Mouse (Mus musculus) midbrain, embryonic 10.5 days (tissue): Measurements from ENCODE around the gene Il6st. TPM values are rescaled to one million over a fixed set of nuclear protein-coding genes. Genes with fewer than 3 reads are reported as not detected.

Experiments used
- DNase-seq: peaks from one replicate; pipeline ENCODE4 v3.0.0-alpha.2; 2017; ENCODE audit warnings: low spot score
- H3K27ac ChIP-seq: fragments of 300-500 bp; sonication (generic); replicated peaks from 2 replicates; pipeline ENCODE4 v1.5.1; 2016; ENCODE audit warnings: mild to moderate bottlenecking
- H3K27me3 ChIP-seq: fragments of 300-500 bp; sonication (generic); 2 replicates; pipeline ENCODE4 v1.6.1; 2016; ENCODE audit warnings: low read depth, mild to moderate bottlenecking; ENCODE audit not compliant: poor library complexity, severe bottlenecking
- H3K36me3 ChIP-seq: fragments of 300-500 bp; sonication (generic); 2 replicates; pipeline ENCODE4 v1.6.1; 2016; ENCODE audit warnings: mild to moderate bottlenecking, moderate library complexity
- H3K4me1 ChIP-seq: fragments of 300-500 bp; sonication (generic); 2 replicates; pipeline ENCODE4 v1.6.1; 2016
- H3K4me3 ChIP-seq: fragments of 300-500 bp; sonication (generic); 2 replicates; pipeline ENCODE4 v1.5.1; 2016; ENCODE audit warnings: mild to moderate bottlenecking, moderate library complexity
- H3K9me3 ChIP-seq: fragments of 300-500 bp; sonication (generic); replicated peaks from 2 replicates; pipeline ENCODE4 v1.6.1; 2016; ENCODE audit warnings: mild to moderate bottlenecking
- WGBS: fragments of 180-500 bp; shearing (Covaris S2); methylation state at CpG from one replicate; pipeline ENCODE4 v1.1.7; 2016; 5-methylcytosine and 5-hydroxymethylcytosine counted together
- polyA plus RNA-seq: library from polyadenylated mRNA; unstranded; fragments of >200 nt; fragmentation: Nextera tagmentation; extraction: Ambion mirVana; gene quantifications from 2 replicates; pipeline ENCODE4 v1.2.1, GENCODE M21; 2016

The Il6st gene
- polyA plus RNA-seq, 1 experiment from 2014 or later: 21.6 TPM

DNA sequence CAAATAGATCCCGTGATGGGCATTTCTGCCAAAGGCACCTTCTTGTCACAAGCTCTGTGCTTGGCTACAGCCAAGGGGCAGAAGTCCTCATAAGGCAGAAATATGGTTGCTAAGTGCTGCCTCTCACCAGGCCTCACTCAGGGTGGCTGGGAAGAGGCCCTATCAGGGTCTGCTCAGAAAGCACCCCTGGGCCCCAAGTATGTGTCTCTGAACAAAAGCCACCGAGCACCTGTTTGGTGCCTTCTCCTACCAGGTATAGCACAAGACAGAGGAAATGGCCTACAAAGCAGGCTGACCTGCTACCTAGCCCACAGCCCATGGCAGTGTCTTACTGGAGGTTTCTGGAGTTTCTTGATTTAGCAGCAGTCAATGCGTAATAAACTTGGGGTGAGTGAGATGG lies 59.0 kb downstream of the Il6st start:
- no peak for DNase-seq
- H3K27me3 ChIP-seq: no peaks in the 10 kb centered on the region

DNA sequence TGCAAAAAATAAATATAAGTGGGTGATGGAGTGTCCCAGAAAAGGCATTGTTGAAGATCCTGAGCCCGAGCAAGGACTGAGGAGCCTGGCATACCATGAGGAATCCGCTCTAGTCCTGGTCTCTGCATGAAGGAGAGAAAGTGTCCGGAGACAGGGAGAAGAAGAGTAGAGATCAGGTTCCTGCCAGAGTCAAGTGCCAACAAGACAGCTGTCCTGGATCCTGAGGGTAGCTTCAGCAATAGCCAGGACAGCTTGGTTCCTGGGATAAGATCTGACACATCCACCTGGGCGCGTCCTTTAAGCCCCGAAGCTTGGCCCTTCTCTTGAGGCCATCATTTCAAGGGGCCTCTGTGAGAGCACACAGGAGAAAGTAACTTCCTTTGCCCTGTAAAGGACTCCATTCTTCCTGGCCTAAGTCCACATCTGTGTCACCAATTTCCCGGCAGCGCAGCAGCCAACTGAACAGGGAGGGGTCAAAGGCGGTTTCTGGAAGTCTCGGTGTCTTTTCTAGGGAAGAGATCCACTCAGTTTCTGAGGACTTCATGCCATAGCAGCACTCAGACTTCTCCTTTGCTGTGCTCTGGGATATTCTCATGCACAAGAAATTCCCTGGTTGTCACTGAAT lies 59.6 kb downstream of the Il6st start:
- Histone ChIP-seq H3K9me3 (0 out of 2 replicates have a peak, but pooled peaks cover under 1% of the 10 kb centered on the region), H3K27ac (no peak overlapping the region), H3K4me1 (no peaks in the 10 kb centered on the region), H3K36me3 (no peaks in the 10 kb centered on the region), H3K4me3 (no peak overlapping the region), H3K27me3 (no peaks in the 10 kb centered on the region)
- 91% methylated on average over 10 of the region's 10 CpGs for WGBS
- DNase-seq: no peak

More for the DNA sequence above, 59.0 kb downstream of the Il6st start:
- Histone ChIP-seq H3K9me3 (0 out of 2 replicates have a peak, but pooled peaks cover 7% of the 10 kb centered on the region), H3K4me3 (no peak overlapping the region), H3K27ac (no peak overlapping the region), H3K36me3 (no peaks in the 10 kb centered on the region), H3K4me1 (no peaks in the 10 kb centered on the region)
- 87% methylated on average over 3 of the region's 3 CpGs for WGBS

DNA sequence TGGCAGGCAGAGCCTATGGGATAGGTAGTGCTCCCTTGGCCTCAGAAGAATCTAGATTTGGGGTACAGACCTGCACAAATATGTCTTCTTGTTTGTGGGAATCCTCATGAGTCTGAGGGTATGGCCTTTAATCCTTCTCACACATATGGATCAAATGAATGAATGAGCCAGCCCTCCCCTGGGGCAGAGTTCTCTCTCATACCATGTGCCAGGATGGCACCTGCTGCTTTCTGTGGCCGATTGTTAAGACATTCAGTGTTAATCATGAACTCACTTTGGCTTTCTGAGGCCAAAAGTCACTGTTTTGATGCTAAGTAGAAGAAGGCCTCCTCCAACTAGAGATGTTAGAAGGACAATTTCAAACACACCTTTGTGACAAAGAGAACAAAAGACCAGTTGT lies 63.3 kb downstream of the Il6st start:
- Histone ChIP-seq H3K27me3 (no peaks in the 10 kb centered on the region), H3K27ac (no peak overlapping the region), H3K36me3 (no peaks in the 10 kb centered on the region), H3K4me1 (no peaks in the 10 kb centered on the region), H3K9me3 (no peaks in the 10 kb centered on the region), H3K4me3 (no peak overlapping the region)
- WGBS: 68% methylated on average over 1 of the region's 1 CpGs
- no peak for DNase-seq

DNA sequence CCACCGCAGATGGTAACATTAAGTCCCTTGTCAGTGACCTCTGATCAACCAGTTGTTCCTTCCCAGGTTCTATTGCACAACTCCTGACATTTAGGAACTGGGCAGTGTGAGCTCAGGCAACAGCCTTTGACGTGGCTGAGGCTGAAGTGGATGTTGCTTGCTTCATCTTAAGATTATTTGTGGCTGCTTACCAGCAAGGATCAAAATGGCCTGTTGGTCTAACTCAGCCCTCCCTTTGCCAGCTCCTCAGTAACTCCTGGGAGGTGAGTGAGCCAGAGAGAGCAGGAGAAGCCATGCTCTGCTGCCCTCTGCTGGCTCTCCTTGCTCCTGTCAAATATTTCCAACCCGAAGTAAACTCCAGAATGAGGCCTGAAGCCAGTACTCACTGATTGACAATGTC lies 66.0 kb downstream of the Il6st start:
- no peak overlapping the region for H3K4me3 ChIP-seq
- H3K9me3 ChIP-seq: no peaks in the 10 kb centered on the region
- no peaks in the 10 kb centered on the region for H3K27me3 ChIP-seq
- H3K4me1 ChIP-seq: no peaks in the 10 kb centered on the region
- H3K36me3 ChIP-seq: no peaks in the 10 kb centered on the region
- DNase-seq: peak; percentile 65
- WGBS: 38% methylated on average over 3 of the region's 3 CpGs
- no peak overlapping the region for H3K27ac ChIP-seq

DNA sequence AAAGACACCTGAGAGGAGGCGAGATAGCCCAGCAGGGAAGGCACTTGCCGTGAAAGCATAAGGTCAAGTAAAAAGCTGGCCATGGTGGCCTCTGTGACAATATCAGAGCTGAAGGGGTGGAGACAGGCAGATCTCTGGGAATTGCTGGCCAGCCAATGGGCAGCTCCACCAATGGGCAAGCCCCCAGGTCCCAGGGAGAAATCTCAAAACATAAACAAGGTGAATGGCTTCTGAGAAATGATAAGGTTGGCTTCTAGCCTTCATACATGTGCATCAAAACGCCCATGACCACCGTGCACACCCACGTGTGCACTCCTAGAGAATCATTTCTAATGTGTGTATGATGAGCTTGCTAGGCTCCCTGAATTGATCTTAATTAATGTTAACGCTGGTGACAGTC lies 68.4 kb downstream of the Il6st start:
- Histone ChIP-seq H3K27me3 (no peaks in the 10 kb centered on the region), H3K4me1 (no peaks in the 10 kb centered on the region), H3K9me3 (no peaks in the 10 kb centered on the region), H3K27ac (no peak overlapping the region), H3K4me3 (no peak overlapping the region), H3K36me3 (no peaks in the 10 kb centered on the region)
- no peak for DNase-seq
- 85% methylated on average over 6 of the region's 6 CpGs for WGBS

DNA sequence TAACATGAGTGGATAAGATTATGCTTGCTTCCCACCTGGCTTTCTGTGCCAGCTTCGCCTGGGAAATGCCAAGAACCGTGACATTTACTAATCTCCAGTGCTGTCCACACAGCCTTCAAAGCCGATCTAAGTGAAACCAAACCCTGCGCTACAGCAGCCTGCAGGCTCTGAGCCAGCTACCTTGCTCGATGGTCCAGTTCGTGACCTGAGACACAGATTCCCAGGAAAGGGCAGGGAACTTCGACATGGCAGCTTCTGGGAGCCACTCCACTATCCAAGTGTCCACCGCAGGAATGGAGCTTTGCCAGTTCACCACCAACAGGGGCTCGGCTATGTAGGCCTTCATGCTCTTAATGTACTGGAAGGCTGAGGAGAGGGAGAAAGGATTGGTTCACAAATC lies 69.7 kb downstream of the Il6st start:
- Histone ChIP-seq H3K9me3 (no peaks in the 10 kb centered on the region), H3K4me1 (no peaks in the 10 kb centered on the region), H3K27ac (no peak overlapping the region), H3K36me3 (no peaks in the 10 kb centered on the region), H3K27me3 (no peaks in the 10 kb centered on the region), H3K4me3 (no peak overlapping the region)
- no peak for DNase-seq
- 83% methylated on average over 9 of the region's 9 CpGs for WGBS

DNA sequence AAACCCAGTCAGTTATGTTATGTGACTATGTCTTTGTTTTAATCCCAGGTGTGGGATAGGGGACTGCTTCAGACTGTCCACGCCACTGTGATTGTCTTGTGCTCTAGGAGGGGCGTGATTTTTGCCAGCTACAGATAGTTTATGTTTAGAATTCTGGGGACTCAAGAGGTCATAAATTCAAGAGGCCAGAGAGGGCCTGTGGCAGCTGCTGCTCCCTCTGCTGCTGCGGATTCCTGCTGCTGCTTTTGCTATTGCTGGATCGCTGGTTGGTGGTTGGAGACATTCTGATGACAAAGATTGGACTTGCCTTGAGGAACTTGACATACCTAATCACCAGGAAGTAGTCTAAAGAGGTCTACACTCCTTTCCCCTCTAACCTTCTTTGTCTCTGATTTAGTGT lies 72.7 kb downstream of the Il6st start:
- Histone ChIP-seq H3K27ac (no peak overlapping the region), H3K27me3 (no peaks in the 10 kb centered on the region), H3K9me3 (no peaks in the 10 kb centered on the region), H3K4me3 (no peak overlapping the region), H3K4me1 (0 out of 2 replicates have a peak, but pooled peaks cover 5% of the 10 kb centered on the region), H3K36me3 (no peaks in the 10 kb centered on the region)
- no peak for DNase-seq
- 70% methylated on average over 4 of the region's 4 CpGs for WGBS

DNA sequence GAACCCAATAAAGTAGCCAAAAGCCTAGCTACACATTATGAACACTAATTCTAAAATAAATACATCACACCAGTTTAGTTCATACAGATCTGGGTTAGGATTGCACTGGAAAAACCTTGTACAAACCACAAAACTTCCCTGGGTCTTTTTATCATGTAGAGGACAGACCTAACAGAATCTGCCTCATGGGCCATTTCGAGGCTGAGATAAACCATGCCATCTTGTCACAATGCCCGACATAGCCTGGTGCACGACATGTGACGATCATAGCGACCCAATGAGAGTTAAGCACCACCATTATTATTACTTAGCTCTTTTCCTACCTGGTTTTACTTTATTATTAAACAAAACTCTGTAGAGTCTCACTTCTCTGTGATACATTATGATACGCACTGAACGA lies 73.2 kb downstream of the Il6st start:
- WGBS: 93% methylated on average over 7 of the region's 7 CpGs
- Histone ChIP-seq H3K4me1 (0 out of 2 replicates have a peak, but pooled peaks cover 5% of the 10 kb centered on the region), H3K27me3 (no peaks in the 10 kb centered on the region), H3K27ac (no peak overlapping the region), H3K4me3 (no peak overlapping the region), H3K9me3 (no peaks in the 10 kb centered on the region), H3K36me3 (no peaks in the 10 kb centered on the region)
- no peak for DNase-seq

DNA sequence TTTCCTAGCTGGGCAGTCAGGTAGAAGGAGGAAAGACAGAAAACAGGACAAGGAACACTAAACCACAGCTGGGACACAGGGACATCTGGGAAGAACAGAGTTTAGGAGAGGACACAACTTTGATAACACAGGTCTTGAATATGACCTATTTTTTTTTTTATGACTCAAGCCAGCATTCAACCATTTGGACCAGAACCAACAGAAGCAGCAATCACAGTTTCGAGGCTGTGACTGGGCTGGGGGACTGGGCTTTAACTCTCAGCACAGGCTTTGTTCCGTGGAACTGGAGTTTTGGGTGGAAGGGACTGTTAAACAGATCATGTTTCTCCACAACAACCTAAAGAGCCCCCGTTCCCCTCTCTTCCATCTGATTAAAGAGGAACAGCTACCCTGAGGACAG lies 76.7 kb downstream of the Il6st start:
- no peaks in the 10 kb centered on the region for H3K9me3 ChIP-seq
- no peak for DNase-seq
- no peaks in the 10 kb centered on the region for H3K27me3 ChIP-seq
- H3K27ac ChIP-seq: no peak overlapping the region
- 0 out of 2 replicates have a peak, but pooled peaks cover 5% of the 10 kb centered on the region for H3K4me1 ChIP-seq
- no peak overlapping the region for H3K4me3 ChIP-seq
- no peaks in the 10 kb centered on the region for H3K36me3 ChIP-seq
- 75% methylated on average over 3 of the region's 3 CpGs for WGBS

DNA sequence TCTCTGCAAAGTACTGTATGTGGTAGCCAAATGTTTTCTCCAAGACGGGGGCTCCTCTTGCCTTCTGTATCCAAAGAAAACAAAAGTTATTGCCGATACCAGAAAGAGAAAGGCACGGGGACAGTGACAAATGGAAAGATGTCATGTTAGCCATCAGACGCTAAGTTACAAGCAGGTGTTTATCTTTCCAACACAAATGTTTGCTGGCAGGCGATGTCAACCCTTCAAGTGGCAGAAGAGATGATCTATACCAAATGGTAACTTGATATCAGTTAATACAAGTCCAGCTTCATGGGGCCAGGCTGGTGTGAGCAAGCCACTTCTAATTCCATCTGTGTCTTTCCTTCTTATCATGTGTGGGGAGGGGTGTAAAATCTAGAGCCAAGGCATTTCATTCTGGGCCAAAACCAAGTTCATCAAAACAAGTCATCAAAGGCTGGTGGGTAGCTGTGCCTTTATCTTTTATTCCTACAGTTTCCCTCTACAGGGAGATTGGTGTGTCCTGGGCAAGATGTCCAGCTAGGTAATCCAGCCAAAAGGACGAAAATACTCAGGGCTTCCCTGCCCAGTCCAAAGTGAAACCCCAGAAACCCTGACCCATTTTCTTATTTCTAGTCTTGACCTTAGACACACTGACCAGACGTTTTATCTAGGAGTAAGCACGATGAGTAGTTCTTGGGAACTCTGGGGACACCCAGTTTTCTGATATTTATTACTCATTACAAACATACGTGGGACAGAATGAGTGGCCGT lies 77.5 kb downstream of the Il6st start:
- Histone ChIP-seq H3K4me1 (0 out of 2 replicates have a peak, but pooled peaks cover 5% of the 10 kb centered on the region), H3K4me3 (no peak overlapping the region), H3K27ac (no peak overlapping the region), H3K36me3 (no peaks in the 10 kb centered on the region), H3K27me3 (no peaks in the 10 kb centered on the region), H3K9me3 (no peaks in the 10 kb centered on the region)
- DNase-seq: no peak
- WGBS: 86% methylated on average over 10 of the region's 10 CpGs

DNA sequence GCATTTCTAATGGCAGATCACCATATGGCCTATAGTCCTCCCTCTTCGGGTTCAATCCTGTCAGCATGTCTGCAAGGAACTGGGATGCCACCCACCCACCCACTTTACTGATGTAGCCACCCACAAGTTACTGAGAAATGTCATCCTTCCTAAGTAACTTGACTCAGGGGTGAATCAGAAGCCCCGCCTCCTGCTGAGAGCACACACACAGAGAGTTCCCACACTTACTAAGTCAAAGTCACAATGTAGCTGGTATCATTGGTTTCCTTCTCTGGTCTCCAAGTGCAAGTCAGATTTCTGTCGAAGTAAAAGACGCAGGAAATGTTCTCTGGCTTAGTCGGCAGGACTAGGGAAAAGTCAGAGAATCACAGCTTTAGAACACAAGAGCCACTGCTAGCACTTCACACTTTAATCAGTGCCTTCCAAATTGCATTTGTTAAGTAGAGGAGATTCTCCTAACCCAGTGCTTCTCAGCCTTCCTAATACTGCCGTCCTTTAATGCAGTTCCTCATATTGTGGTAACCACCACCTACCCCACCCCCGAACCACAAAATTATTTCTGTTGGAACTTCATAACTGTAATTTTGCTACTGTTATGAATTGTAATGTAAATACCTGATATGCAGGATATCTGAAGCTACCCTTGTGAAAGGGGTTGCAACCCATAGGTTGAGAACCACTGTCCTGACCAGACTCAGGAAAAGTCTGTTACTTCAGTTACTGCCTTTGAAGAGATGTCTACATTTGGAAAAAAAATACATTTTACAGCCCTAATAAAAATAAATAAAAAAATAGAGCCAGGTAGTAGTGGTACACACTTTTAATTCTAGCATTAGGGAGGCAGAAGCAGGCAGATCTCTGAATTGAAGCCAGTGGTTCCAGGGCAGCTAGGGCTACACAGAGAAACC lies 88.0 kb downstream of the Il6st start:
- no peak for DNase-seq
- Histone ChIP-seq H3K4me3 (no peak overlapping the region), H3K9me3 (no peaks in the 10 kb centered on the region), H3K27me3 (no peaks in the 10 kb centered on the region), H3K4me1 (no peaks in the 10 kb centered on the region), H3K36me3 (no peaks in the 10 kb centered on the region), H3K27ac (no peak overlapping the region)
- 85% methylated on average over 7 of the region's 7 CpGs for whole genome bisulfite sequencing

DNA sequence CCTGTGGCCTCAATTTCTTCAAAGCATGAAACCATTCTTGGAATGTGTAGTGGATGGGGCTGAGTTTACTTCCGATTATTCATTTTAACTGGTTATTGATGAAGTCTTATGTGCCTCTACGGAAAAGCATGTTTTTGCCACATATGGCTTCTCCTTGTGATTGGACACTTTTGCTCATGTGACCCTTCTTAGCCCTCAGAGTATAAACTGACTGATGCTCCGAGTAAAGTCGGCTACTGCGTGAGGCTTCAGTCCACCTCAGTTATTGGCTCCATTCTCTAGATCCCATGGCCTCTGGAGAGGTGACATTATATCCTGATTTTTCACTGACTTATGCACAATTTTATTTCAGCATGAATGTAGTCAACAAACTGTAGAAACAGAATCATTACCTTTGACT lies 89.4 kb downstream of the Il6st start:
- 95% methylated on average over 5 of the region's 5 CpGs for WGBS

More for the DNA sequence above, 89.4 kb downstream of the Il6st start:
- no peak overlapping the region for H3K4me3 ChIP-seq
- no peaks in the 10 kb centered on the region for H3K9me3 ChIP-seq
- H3K36me3 ChIP-seq: no peaks in the 10 kb centered on the region
- no peaks in the 10 kb centered on the region for H3K27me3 ChIP-seq
- no peak overlapping the region for H3K27ac ChIP-seq
- no peaks in the 10 kb centered on the region for H3K4me1 ChIP-seq
- no peak for DNase-seq
